Mouse (Mus musculus): Measurements from ENCODE around the gene Cd80.

DNA sequence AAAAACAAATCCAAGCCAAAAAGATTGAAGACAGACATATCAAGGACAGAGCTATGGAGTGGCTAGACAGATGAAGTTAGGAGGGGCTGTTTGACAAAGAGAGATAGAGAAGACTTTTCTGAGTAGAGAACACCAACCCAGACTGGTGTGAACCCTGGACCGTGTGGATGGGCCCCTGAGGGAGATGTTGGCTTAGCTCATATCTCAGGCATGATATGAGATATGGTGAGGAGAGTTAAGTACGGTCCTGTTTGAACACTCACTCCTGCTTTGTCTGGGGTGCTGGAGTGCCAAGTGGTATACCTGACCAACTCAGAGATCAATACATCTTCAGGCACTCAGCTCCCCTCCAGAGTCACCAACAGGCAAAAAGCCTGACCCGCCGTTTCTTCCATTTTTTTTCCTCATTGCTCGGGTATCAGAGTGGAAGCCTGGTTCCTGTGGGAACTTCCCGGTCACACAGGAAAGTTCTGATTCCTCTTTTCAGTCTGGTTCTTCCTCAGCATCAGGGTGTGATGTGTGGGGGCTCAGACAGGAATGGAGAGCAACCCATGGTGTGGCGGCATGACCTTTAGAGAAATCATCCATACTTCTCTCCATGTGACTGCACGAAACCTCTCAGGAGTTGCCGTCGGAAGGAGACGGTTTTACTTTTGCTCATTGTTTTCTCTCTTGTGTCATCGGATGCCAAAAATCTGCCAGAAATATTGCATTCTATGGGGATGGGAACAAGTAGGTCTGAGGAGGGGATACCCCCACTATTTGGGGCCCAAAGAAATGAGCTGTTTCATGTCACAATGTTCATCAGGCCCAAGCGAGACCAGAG lies 11.9 kb downstream of the Cd80 start:
- TF ChIP-seq MAX (IDR thresholded peaks at IDR 0.05; ENCODE audit: low read length) (no peak), CTCF (conservative IDR thresholded peaks at IDR 0.05 in 1 of 2, IDR thresholded peaks at IDR 0.05 in 1 of 2; ENCODE audit: low read depth in 2 of 2, low read length in 2 of 2) (no peak), POLR2AphosphoS2 (IDR thresholded peaks at IDR 0.05; ENCODE audit: low read depth, low read length) (no peak), POLR2A (IDR thresholded peaks at IDR 0.05; ENCODE audit: low read depth, low read length) (no peak; the same call in 1 of the 2 replicates)
